Mouse (Mus musculus) liver, adult 2 months (tissue): ENCODE results near the gene Col23a1.

Experiments used
- CTCF ChIP-seq: fragments of 200-500 bp; IDR thresholded peaks from 2 replicates; pipeline ENCODE4 v1.5.1; 2011; ENCODE audit warnings: low read depth, low read length, control low read depth
- POLR2A ChIP-seq: fragments of 200-500 bp; IDR thresholded peaks from 2 replicates; pipeline ENCODE4 v1.6.1; 2011; ENCODE audit warnings: low read length, control low read depth; ENCODE audit not compliant: insufficient read depth; ENCODE audit errors: extremely low read depth

GRCm38 (mm10) chr11:51303981-51304553, 14.3 kb downstream of the Col23a1 start:
- TF ChIP-seq CTCF = no peak
- no peak for TF ChIP-seq POLR2A
